Mouse (Mus musculus) CD4-positive, CD25-positive, alpha-beta regulatory T cell, adult 4 months (primary cell): ENCODE data around the gene Ltbp1. TPM values are rescaled to one million over a fixed set of nuclear protein-coding genes. Genes with fewer than 3 reads are reported as not detected.

Experiments
- ATAC-seq: one replicate; pipeline ENCODE4 v1.8.0; 2017
- polyA plus RNA-seq, 2 experiments: library from polyadenylated mRNA; unstranded; fragments of 100-300 nt; shearing (Covaris generic); gene quantifications; one replicate each; pipeline ENCODE4 v1.2.1; 2017

Ltbp1 gene
- polyA plus RNA-seq, 2 experiments from 2014 or later: 0.20 TPM; not detected in 1

- ATAC-seq: no peak
Observed at GRCm38 (mm10) chr17:75069232-75069631, 63.9 kb downstream of the Ltbp1 start.

GRCm38 (mm10) chr17:75071174-75071573 lies 65.8 kb downstream of the Ltbp1 start:
- no peak for ATAC-seq

DNA sequence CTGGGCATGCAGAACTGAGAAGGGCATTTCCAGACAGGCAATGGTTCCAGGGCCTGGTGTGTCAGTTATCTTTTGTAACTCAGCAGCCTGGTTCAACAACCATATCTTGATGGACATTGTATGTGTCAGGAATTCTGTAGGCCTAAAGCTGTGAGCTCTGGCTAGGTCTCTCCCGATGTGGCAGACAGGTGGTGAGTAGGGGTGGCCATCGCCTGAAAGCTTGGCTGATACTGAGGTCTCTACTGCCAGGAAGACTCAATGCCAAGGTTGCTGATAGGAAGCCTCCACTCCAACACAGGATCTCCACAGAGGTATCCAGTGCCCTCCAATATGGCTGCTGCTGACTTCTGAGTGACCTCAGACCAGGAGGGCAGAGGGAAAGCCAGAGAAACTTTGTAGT lies 66.4 kb downstream of the Ltbp1 start:
- ATAC-seq: no peak

- ATAC-seq: no peak
Observed at GRCm38 (mm10) chr17:75073887-75074286, 68.5 kb downstream of the Ltbp1 start.

- ATAC-seq: no peak
Observed at GRCm38 (mm10) chr17:75074978-75075699, 69.8 kb downstream of the Ltbp1 start.

GRCm38 (mm10) chr17:75081401-75081800 lies 76.0 kb downstream of the Ltbp1 start:
- no peak for ATAC-seq

GRCm38 (mm10) chr17:75082449-75082848 lies 77.1 kb downstream of the Ltbp1 start:
- no peak for ATAC-seq

GRCm38 (mm10) chr17:75087296-75087941 lies 82.1 kb downstream of the Ltbp1 start:
- ATAC-seq: no peak

- no peak for ATAC-seq
Observed at GRCm38 (mm10) chr17:75088232-75088631, 82.9 kb downstream of the Ltbp1 start.

GRCm38 (mm10) chr17:75088727-75089126 lies 83.4 kb downstream of the Ltbp1 start:
- no peak for ATAC-seq

- no peak for ATAC-seq
Observed at GRCm38 (mm10) chr17:75090556-75090955, 85.2 kb downstream of the Ltbp1 start.

DNA sequence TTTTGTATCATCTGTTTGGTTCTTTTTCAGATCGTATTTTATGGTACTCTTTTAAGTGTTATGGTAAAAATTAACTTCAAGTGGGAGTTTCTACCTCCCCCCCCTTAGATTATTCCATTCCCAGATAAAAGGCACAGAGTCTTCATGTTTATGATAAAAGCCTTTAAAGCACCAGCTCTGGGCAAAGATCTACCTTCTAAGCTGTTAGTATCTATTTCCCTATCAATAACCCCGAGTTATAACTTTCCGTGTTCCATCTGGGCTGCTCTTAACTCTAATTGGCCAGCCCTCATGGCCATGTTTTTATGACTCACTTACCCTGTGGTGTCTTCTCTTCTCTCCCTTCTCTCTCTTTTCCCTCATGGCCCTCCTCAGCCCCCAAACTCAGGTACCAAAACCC lies 88.2 kb downstream of the Ltbp1 start:
- no peak for ATAC-seq

GRCm38 (mm10) chr17:75094591-75094990 lies 89.2 kb downstream of the Ltbp1 start:
- no peak for ATAC-seq

GRCm38 (mm10) chr17:75096727-75097126 lies 91.4 kb downstream of the Ltbp1 start:
- no peak for ATAC-seq

DNA sequence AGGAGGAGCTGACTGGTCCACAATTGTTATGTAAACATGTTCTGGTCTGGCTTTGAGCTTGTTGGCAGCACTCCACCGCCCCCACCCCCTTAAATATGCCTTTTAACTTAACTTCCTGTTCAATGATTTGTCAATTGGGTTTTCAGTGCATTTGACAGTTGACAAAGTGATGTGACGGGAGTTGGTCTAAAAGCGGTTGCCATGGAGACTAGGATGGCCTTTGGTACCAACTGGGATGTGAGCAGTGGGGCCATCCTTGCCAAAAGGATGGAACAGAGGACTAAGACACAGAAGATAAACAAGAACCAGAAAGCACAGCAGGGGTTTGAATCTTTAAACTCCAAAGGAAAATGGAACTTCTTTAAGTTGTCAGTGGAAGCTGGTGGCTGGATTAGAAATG lies 92.0 kb downstream of the Ltbp1 start:
- no peak for ATAC-seq

DNA sequence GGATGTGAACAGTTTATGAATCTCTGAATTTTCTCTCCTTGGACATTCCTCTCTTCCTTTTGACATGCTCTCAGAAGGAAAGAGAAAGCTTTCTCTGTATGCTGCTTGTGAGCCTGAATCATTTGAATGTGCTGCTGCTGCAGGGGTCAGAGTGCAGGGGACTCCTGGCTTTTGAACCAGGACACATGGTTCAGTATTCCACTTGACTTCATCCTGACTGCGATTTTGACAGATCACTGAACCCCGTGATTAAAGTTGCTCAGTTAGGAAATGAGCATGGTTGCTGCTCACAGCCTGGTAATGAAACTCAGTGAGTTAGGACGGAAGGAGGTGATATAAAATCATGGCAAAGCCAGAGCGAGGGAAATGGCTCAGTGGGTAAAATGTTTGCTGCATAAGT lies 95.8 kb downstream of the Ltbp1 start:
- no peak for ATAC-seq

DNA sequence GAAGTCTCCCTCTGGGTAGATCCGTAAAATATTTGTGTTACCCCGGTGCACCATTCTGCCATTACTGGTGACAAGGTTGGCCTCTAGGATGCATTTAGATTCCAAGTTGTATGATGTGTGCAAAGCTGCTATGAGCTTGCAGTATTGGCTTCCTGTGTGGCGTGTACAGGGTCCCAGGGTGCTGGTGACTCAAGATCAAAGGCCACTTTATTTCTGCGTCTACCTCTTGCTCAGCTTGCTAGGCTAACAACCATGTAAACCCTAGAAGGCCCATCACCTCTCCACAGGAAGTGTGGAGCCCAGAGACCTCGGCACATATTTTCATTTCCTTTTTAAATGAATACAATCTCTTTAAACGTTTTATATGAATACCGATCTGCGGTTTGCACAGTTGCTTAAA lies 96.6 kb downstream of the Ltbp1 start:
- ATAC-seq: no peak

- no peak for ATAC-seq
Observed at GRCm38 (mm10) chr17:75107412-75107811, 102.0 kb downstream of the Ltbp1 start.

GRCm38 (mm10) chr17:75107879-75108278 lies 102.5 kb downstream of the Ltbp1 start:
- ATAC-seq: no peak

GRCm38 (mm10) chr17:75109081-75109716 lies 103.8 kb downstream of the Ltbp1 start:
- no peak for ATAC-seq

- no peak for ATAC-seq
Observed at GRCm38 (mm10) chr17:75110252-75111205, 105.2 kb downstream of the Ltbp1 start.

DNA sequence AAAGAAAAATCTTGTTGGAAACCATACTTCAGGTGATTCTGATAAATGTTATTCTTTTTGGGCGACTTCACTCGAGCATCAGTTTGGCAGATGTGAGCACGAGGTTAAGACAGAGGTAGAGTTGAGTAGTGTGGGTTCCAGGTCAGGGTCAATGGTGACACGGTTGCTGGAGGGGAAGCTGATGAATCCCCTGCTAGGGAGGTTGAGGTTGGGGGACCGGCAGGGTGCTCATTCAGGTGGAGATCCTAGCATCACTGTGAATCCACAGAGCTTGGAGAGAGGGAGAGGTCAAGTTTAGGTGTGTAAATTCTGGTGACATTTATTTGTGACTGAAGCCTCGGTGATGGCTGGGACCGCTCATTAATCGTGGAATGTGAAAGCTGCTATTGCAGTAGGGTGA lies 110.2 kb downstream of the Ltbp1 start:
- no peak for ATAC-seq

GRCm38 (mm10) chr17:75118896-75119295 lies 113.5 kb downstream of the Ltbp1 start:
- ATAC-seq: no peak
